Mouse (Mus musculus): Measurements from ENCODE around the gene Nap1l1. TPM values are rescaled to one million over a fixed set of nuclear protein-coding genes. Genes with fewer than 3 reads are reported as not detected.

Nap1l1 gene
- polyA plus RNA-seq, 1 experiment from 2014 or later = 371 TPM

DNA sequence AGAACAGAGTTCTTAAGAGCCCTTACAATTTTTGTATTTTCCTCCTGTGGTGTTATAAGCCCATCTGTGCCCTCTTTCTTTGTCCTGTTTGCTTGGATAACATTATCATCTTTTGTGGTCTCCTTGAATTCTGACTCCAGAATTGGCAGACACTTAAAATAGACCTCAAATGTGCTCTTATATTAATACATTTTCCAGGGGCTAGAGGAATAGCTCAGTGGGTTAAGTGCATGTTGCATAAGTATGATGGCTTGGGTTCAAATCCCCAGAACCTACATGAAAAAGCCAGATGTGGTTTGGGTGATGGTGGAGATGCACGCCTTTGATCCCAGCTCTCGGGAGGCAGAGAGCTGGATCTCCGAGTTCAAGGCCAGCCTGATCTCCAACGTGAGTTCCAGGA is 71.3 kb downstream of the Nap1l1 start:
- 76% methylated on average over 4 of the region's 4 CpGs for WGBS

GRCm38 (mm10) chr10:111545648-111546047 is 72.6 kb downstream of the Nap1l1 start:
- Histone ChIP-seq H3K4me3 (no peak overlapping the region), H3K27me3 (replicated peaks; ENCODE audit: low read depth, poor library complexity, severe bottlenecking) (no peaks in the 10 kb centered on the region), H3K9me3 (no peaks in the 10 kb centered on the region), H3K36me3 (replicated peaks) (no peaks in the 10 kb centered on the region), H3K27ac (replicated peaks) (no peak overlapping the region), H3K4me1 (peaks cover 38% of the 10 kb centered on the region)
- no peak for DNase-seq (ENCODE audit: low spot score)
- WGBS = 81% methylated on average over 4 of the region's 4 CpGs

More for the DNA sequence above, 71.3 kb downstream of the Nap1l1 start:
- no peak for DNase-seq (ENCODE audit: low spot score)
- H3K4me3 ChIP-seq = no peak overlapping the region
- no peaks in the 10 kb centered on the region for H3K27me3 ChIP-seq (replicated peaks; ENCODE audit: low read depth, poor library complexity, severe bottlenecking)
- no peaks in the 10 kb centered on the region for H3K9me3 ChIP-seq
- H3K36me3 ChIP-seq (replicated peaks) = no peaks in the 10 kb centered on the region
- peaks cover 51% of the 10 kb centered on the region for H3K4me1 ChIP-seq
- peak overlapping the region; percentile 72; the same call in 1 of the 2 replicates for H3K27ac ChIP-seq (replicated peaks)

Other genes with a start within 250 kb of the Nap1l1 start
- 6.7 and 8.0 TPM in 2 replicates for gene Bbs10, start 174.5 kb upstream of the Nap1l1 start, polyA plus RNA-seq (2016; fragmentation: Nextera tagmentation; extraction: Ambion mirVana)
- gene Phlda1, start 33.1 kb downstream of the Nap1l1 start, polyA plus RNA-seq (2016; fragmentation: Nextera tagmentation; extraction: Ambion mirVana) = 34.0 and 38.4 TPM in 2 replicates

Measured in embryonic facial prominence, embryonic 10.5 days (tissue).